Mouse (Mus musculus): ENCODE data around the gene Angptl8. TPM values are rescaled to one million over a fixed set of nuclear protein-coding genes. Genes with fewer than 3 reads are reported as not detected.

The Angptl8 gene
- polyA plus RNA-seq, 1 experiment from 2014 or later: 2.7 TPM

GRCm38 (mm10) chr9:21820183-21820582, 15.1 kb upstream of the Angptl8 start:
- Histone ChIP-seq H3K36me3 (ENCODE audit: control insufficient read depth, insufficient read depth, low read length) (peaks cover 15% of the 10 kb centered on the region), H3K4me2 (ENCODE audit: low read depth, low read length) (no peak overlapping the region), H3K9me3 (ENCODE audit: control insufficient read depth, low read length) (no peaks in the 10 kb centered on the region), H3K4me3 (ENCODE audit: low read length) (no peak overlapping the region), H3K4me1 (replicated peaks; ENCODE audit: control insufficient read depth, insufficient read depth, low read length) (no peaks in the 10 kb centered on the region), H3K9ac (ENCODE audit: low read length) (no peak overlapping the region), H3K27me3 (ENCODE audit: control insufficient read depth, insufficient read depth, low read depth, low read length) (no peaks in the 10 kb centered on the region), H3K27ac (ENCODE audit: low read length) (no peak overlapping the region)
- no peak for ATAC-seq (ENCODE audit: low read depth)
- WGBS: 84% methylated on average over 12 of the region's 12 CpGs

- Histone ChIP-seq H3K27ac (ENCODE audit: low read length) (no peak overlapping the region), H3K4me3 (ENCODE audit: low read length) (no peak overlapping the region), H3K27me3 (ENCODE audit: control insufficient read depth, insufficient read depth, low read depth, low read length) (no peaks in the 10 kb centered on the region), H3K4me1 (replicated peaks; ENCODE audit: control insufficient read depth, insufficient read depth, low read length) (no peaks in the 10 kb centered on the region), H3K36me3 (ENCODE audit: control insufficient read depth, insufficient read depth, low read length) (peaks cover 8% of the 10 kb centered on the region), H3K9ac (ENCODE audit: low read length) (no peak overlapping the region), H3K4me2 (ENCODE audit: low read depth, low read length) (no peak overlapping the region), H3K9me3 (ENCODE audit: control insufficient read depth, low read length) (no peaks in the 10 kb centered on the region)
- WGBS: 85% methylated on average over 6 of the region's 6 CpGs
- ATAC-seq (ENCODE audit: low read depth): no peak
Measured at GRCm38 (mm10) chr9:21822686-21823085, 12.6 kb upstream of the Angptl8 start.

DNA sequence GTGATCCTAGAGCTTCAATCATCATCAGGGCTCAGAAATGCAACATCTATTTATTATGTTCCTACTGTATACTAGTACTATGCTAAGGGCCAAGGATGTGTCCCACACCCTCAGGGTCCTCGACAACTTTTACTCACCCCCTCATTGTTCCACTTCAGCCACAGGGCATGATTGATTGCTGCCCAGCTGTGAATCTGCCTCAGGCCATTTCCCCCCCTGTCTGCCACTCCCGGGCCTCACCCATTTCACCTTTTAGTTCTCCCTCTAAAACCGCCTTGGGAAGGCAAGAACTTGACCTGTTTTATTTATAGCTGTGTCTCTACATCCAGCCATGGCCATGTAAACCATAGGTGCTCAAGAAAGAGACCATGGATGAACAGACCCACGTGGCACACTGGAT, 11.4 kb upstream of the Angptl8 start:
- H3K36me3 ChIP-seq (ENCODE audit: control insufficient read depth, insufficient read depth, low read length): peaks cover 12% of the 10 kb centered on the region
- no peak overlapping the region for H3K9ac ChIP-seq (ENCODE audit: low read length)
- no peak overlapping the region for H3K4me3 ChIP-seq (ENCODE audit: low read length)
- H3K9me3 ChIP-seq (ENCODE audit: control insufficient read depth, low read length): no peaks in the 10 kb centered on the region
- no peak overlapping the region for H3K27ac ChIP-seq (ENCODE audit: low read length)
- H3K4me2 ChIP-seq (ENCODE audit: low read depth, low read length): no peak overlapping the region
- 62% methylated on average over 4 of the region's 4 CpGs for WGBS
- H3K4me1 ChIP-seq (replicated peaks; ENCODE audit: control insufficient read depth, insufficient read depth, low read length): no peaks in the 10 kb centered on the region
- H3K27me3 ChIP-seq (ENCODE audit: control insufficient read depth, insufficient read depth, low read depth, low read length): no peaks in the 10 kb centered on the region
- no peak for ATAC-seq (ENCODE audit: low read depth)

DNA sequence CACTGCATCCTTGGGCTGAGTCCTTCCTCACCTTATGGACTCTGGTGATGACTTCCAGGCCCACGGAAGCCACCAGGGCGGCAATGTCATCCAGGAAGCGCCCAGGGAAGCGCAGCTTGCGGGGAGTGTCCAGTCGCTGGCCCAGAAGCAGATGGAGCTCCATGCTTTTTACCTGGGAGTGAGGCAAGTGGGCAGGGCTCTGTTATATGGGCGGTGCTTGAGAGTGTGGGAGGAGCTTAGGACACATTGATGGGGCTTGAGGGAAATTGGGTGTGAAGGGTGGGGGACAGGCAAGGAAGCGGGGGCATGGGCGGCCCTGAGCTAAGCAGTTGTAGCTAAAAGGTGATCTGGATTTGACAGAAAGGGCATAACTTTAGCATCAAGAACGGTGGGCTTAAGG, 10.9 kb upstream of the Angptl8 start:
- no peaks in the 10 kb centered on the region for H3K4me1 ChIP-seq (replicated peaks; ENCODE audit: control insufficient read depth, insufficient read depth, low read length)
- H3K9ac ChIP-seq (ENCODE audit: low read length): no peak overlapping the region
- no peaks in the 10 kb centered on the region for H3K9me3 ChIP-seq (ENCODE audit: control insufficient read depth, low read length)
- H3K4me3 ChIP-seq (ENCODE audit: low read length): no peak overlapping the region
- H3K27ac ChIP-seq (ENCODE audit: low read length): no peak overlapping the region
- no peak overlapping the region for H3K4me2 ChIP-seq (ENCODE audit: low read depth, low read length)
- H3K27me3 ChIP-seq (ENCODE audit: control insufficient read depth, insufficient read depth, low read depth, low read length): no peaks in the 10 kb centered on the region
- peaks cover 13% of the 10 kb centered on the region for H3K36me3 ChIP-seq (ENCODE audit: control insufficient read depth, insufficient read depth, low read length)
- 65% methylated on average over 10 of the region's 10 CpGs for WGBS
- no peak for ATAC-seq (ENCODE audit: low read depth)

DNA sequence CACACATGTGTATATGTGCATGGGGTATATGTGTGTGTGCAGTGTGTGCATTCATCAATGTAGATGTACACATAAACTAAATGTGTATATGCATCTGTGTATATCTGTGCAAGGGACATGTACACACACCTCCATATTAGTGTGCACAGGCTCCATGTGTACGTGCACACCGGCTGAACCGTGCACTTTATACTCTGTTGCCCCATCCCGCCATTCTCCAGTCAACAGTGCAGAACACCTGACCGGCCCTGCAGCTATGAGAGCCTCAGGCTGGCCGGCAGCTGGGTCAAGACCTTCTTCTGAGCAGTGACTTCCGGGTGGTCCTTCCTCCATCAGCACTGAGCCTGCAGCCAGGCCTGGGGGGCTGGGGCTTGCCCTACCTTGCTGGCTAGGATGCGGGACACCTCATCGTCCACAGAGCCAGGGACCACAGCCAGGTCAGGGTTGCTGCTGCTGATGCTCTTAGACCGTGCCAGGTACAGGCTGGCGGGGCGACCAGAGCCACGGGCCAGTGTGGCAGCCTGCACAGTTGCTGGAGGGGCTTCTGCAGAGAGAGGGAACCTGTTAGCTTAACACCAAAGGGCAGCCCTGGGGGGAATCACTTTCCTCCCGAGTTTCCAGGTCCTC, 5.4 kb upstream of the Angptl8 start:
- H3K27ac ChIP-seq (ENCODE audit: low read length): no peak overlapping the region
- H3K36me3 ChIP-seq (ENCODE audit: control insufficient read depth, insufficient read depth, low read length): peaks cover 36% of the 10 kb centered on the region
- ATAC-seq (ENCODE audit: low read depth): no peak

DNA sequence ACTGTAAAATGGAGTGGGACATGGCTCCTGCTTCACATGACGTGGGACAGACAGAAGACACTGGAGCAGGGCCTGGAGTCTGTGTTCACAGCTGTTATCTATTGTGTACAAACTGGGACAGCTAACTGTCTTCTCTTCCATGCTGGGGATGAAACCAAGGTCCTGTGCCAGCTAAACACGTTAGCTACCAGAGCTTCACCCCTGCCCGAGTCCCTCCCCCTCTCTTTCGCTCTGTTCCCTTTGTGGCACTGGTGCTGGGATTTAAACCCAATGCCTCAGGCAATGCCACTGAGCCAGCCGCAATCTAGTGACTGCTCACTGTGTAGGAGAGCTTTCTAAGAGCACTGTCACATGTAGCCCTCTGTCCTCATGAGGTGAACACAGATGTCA, 4.9 kb upstream of the Angptl8 start:
- peaks cover 36% of the 10 kb centered on the region for H3K36me3 ChIP-seq (ENCODE audit: control insufficient read depth, insufficient read depth, low read length)

More for the DNA sequence above, 5.4 kb upstream of the Angptl8 start:
- no peak overlapping the region for H3K4me3 ChIP-seq (ENCODE audit: low read length)
- no peak overlapping the region for H3K9ac ChIP-seq (ENCODE audit: low read length)
- H3K4me1 ChIP-seq (replicated peaks; ENCODE audit: control insufficient read depth, insufficient read depth, low read length): peaks cover under 1% of the 10 kb centered on the region; the same call in 1 of the 2 replicates
- no peak overlapping the region for H3K4me2 ChIP-seq (ENCODE audit: low read depth, low read length)
- WGBS: 81% methylated on average over 14 of the region's 14 CpGs
- no peaks in the 10 kb centered on the region for H3K27me3 ChIP-seq (ENCODE audit: control insufficient read depth, insufficient read depth, low read depth, low read length)
- no peaks in the 10 kb centered on the region for H3K9me3 ChIP-seq (ENCODE audit: control insufficient read depth, low read length)

DNA sequence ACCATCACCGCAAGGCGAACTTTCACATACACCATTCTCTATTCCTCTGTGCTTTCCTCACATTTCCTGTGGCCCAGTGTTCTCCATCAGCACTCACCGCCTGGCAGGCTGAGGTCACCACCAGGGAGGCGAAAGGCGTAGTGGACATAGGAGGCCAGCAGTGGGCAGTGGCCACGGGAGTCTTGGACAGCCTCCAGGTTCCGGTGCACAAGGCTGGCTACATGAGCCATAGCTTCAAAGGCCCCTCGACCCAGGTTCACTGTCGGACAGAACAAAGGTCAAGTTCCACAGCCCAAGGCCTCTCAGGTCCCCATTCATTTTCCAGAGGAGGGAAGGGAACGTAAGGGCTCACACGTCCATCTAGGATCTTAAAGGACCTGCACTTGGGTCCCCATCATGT, 4.4 kb upstream of the Angptl8 start:
- no peak for ATAC-seq (ENCODE audit: low read depth)
- 85% methylated on average over 11 of the region's 11 CpGs for WGBS
- peaks cover 7% of the 10 kb centered on the region; the same call in 1 of the 2 replicates for H3K4me1 ChIP-seq (replicated peaks; ENCODE audit: control insufficient read depth, insufficient read depth, low read length)
- no peaks in the 10 kb centered on the region for H3K9me3 ChIP-seq (ENCODE audit: control insufficient read depth, low read length)
- peaks cover 34% of the 10 kb centered on the region for H3K36me3 ChIP-seq (ENCODE audit: control insufficient read depth, insufficient read depth, low read length)
- H3K9ac ChIP-seq (ENCODE audit: low read length): no peak overlapping the region
- H3K27ac ChIP-seq (ENCODE audit: low read length): no peak overlapping the region
- no peak overlapping the region for H3K4me2 ChIP-seq (ENCODE audit: low read depth, low read length)
- H3K27me3 ChIP-seq (ENCODE audit: control insufficient read depth, insufficient read depth, low read depth, low read length): no peaks in the 10 kb centered on the region
- H3K4me3 ChIP-seq (ENCODE audit: low read length): no peak overlapping the region

More for the DNA sequence above, 4.9 kb upstream of the Angptl8 start:
- H3K4me2 ChIP-seq (ENCODE audit: low read depth, low read length): no peak overlapping the region
- H3K4me3 ChIP-seq (ENCODE audit: low read length): no peak overlapping the region
- H3K27me3 ChIP-seq (ENCODE audit: control insufficient read depth, insufficient read depth, low read depth, low read length): no peaks in the 10 kb centered on the region
- no peak for ATAC-seq (ENCODE audit: low read depth)
- no peak overlapping the region for H3K9ac ChIP-seq (ENCODE audit: low read length)
- H3K9me3 ChIP-seq (ENCODE audit: control insufficient read depth, low read length): no peaks in the 10 kb centered on the region
- peaks cover 6% of the 10 kb centered on the region; the same call in 1 of the 2 replicates for H3K4me1 ChIP-seq (replicated peaks; ENCODE audit: control insufficient read depth, insufficient read depth, low read length)
- 82% methylated on average over 5 of the region's 5 CpGs for WGBS
- no peak overlapping the region for H3K27ac ChIP-seq (ENCODE audit: low read length)

- Histone ChIP-seq H3K4me3 (ENCODE audit: low read length) (no peak overlapping the region), H3K9me3 (ENCODE audit: control insufficient read depth, low read length) (no peaks in the 10 kb centered on the region), H3K27ac (ENCODE audit: low read length) (no peak overlapping the region), H3K4me1 (replicated peaks; ENCODE audit: control insufficient read depth, insufficient read depth, low read length) (peaks cover 7% of the 10 kb centered on the region; the same call in 1 of the 2 replicates), H3K27me3 (ENCODE audit: control insufficient read depth, insufficient read depth, low read depth, low read length) (no peaks in the 10 kb centered on the region), H3K9ac (ENCODE audit: low read length) (no peak overlapping the region), H3K4me2 (ENCODE audit: low read depth, low read length) (no peak overlapping the region), H3K36me3 (ENCODE audit: control insufficient read depth, insufficient read depth, low read length) (peaks cover 37% of the 10 kb centered on the region)
- ATAC-seq (ENCODE audit: low read depth): peak; percentile 13; the same call in 1 of the 2 replicates
- whole genome bisulfite sequencing: 87% methylated on average over 19 of the region's 20 CpGs
Measured at GRCm38 (mm10) chr9:21831558-21832240, 3.6 kb upstream of the Angptl8 start.

- Histone ChIP-seq H3K36me3 (ENCODE audit: control insufficient read depth, insufficient read depth, low read length) (peaks cover 37% of the 10 kb centered on the region), H3K27ac (ENCODE audit: low read length) (no peak overlapping the region), H3K27me3 (ENCODE audit: control insufficient read depth, insufficient read depth, low read depth, low read length) (no peaks in the 10 kb centered on the region), H3K9me3 (ENCODE audit: control insufficient read depth, low read length) (no peaks in the 10 kb centered on the region), H3K4me3 (ENCODE audit: low read length) (no peak overlapping the region), H3K4me1 (replicated peaks; ENCODE audit: control insufficient read depth, insufficient read depth, low read length) (peaks cover 15% of the 10 kb centered on the region; the same call in 1 of the 2 replicates), H3K4me2 (ENCODE audit: low read depth, low read length) (no peak overlapping the region), H3K9ac (ENCODE audit: low read length) (no peak overlapping the region)
- WGBS: 93% methylated on average over 2 of the region's 2 CpGs
- ATAC-seq (ENCODE audit: low read depth): no peak
Measured at GRCm38 (mm10) chr9:21837690-21838089, 2.4 kb downstream of the Angptl8 start.

All from lung, embryonic 16.5 days (tissue).